Mouse (Mus musculus) liver, embryonic 16.5 days (tissue): ENCODE data around the gene Lrrc61. TPM values are rescaled to one million over a fixed set of nuclear protein-coding genes. Genes with fewer than 3 reads are reported as not detected.
A peak's percentile ranks its signal among the peaks of the same experiment; 100 is the strongest.

Experiments used
- ATAC-seq: fragments of 200-750 bp; cut with Nextera tagmentation; 2 replicates; pipeline ENCODE4 v1.8.0; 2017; ENCODE audit warnings: low read depth, mild to moderate bottlenecking, moderate number of reproducible peaks, moderate library complexity
- H3K27ac ChIP-seq: fragments of 300-500 bp; sonication (generic); 2 replicates; pipeline ENCODE4 v1.5.1; 2014; ENCODE audit warnings: mild to moderate bottlenecking, low read length
- H3K27me3 ChIP-seq: fragments of 300-500 bp; sonication (generic); 2 replicates; pipeline ENCODE4 v1.6.1; 2014; ENCODE audit warnings: low read depth, low read length, mixed read lengths; ENCODE audit not compliant: control insufficient read depth, insufficient read depth
- H3K36me3 ChIP-seq: fragments of 300-500 bp; sonication (generic); 2 replicates; pipeline ENCODE4 v1.6.1; 2014; ENCODE audit warnings: mild to moderate bottlenecking; ENCODE audit not compliant: control insufficient read depth, insufficient read depth
- H3K4me1 ChIP-seq: fragments of 300-500 bp; sonication (generic); 2 replicates; pipeline ENCODE4 v1.6.1; 2014; ENCODE audit warnings: low read depth, low read length, mixed read lengths; ENCODE audit not compliant: control insufficient read depth
- H3K4me2 ChIP-seq: fragments of 300-500 bp; sonication (generic); 2 replicates; pipeline ENCODE4 v1.6.1; 2014; ENCODE audit warnings: low read depth, low read length, mixed read lengths
- H3K4me3 ChIP-seq: fragments of 300-500 bp; sonication (generic); 2 replicates; pipeline ENCODE4 v1.5.1; 2014; ENCODE audit warnings: low read depth, mild to moderate bottlenecking, low read length
- H3K9ac ChIP-seq: fragments of 300-500 bp; sonication (generic); 2 replicates; pipeline ENCODE4 v1.6.1; 2014; ENCODE audit warnings: low read depth, low read length
- H3K9me3 ChIP-seq: fragments of 300-500 bp; sonication (generic); replicated peaks from 2 replicates; pipeline ENCODE4 v1.6.1; 2016; ENCODE audit warnings: low read length; ENCODE audit not compliant: control insufficient read depth
- WGBS: fragments of 180-500 bp; shearing (Covaris S2); extraction: QIAGEN DNeasy Blood & Tissue Kit; methylation state at CpG from one replicate; pipeline ENCODE4 v1.1.7; 2014; ENCODE audit not compliant: insufficient replicate concordance; 5-methylcytosine and 5-hydroxymethylcytosine counted together
- polyA plus RNA-seq: library from polyadenylated mRNA; unstranded; fragments of >200 nt; fragmentation: Nextera tagmentation; extraction: Ambion mirVana; gene quantifications from 2 replicates; pipeline ENCODE4 v1.2.1, GENCODE M21; 2015

The Lrrc61 gene
- polyA plus RNA-seq, 1 experiment from 2014 or later: 2.1 TPM

- no peak for ATAC-seq
- H3K9ac ChIP-seq: no peak overlapping the region
- no peaks in the 10 kb centered on the region for H3K27me3 ChIP-seq
- no peaks in the 10 kb centered on the region for H3K9me3 ChIP-seq
- no peaks in the 10 kb centered on the region for H3K4me1 ChIP-seq
- H3K4me3 ChIP-seq: no peak overlapping the region
- no peak overlapping the region for H3K4me2 ChIP-seq
- no peak overlapping the region for H3K27ac ChIP-seq
- H3K36me3 ChIP-seq: no peaks in the 10 kb centered on the region
- 64% methylated on average over 3 of the region's 3 CpGs for WGBS
These were observed 12.0 kb upstream of the Lrrc61 start for GRCm38 (mm10) chr6:48542631-48543030.

- ATAC-seq: no peak
- no peak overlapping the region for H3K27ac ChIP-seq
- no peaks in the 10 kb centered on the region for H3K4me1 ChIP-seq
- H3K9ac ChIP-seq: no peak overlapping the region
- H3K27me3 ChIP-seq: no peaks in the 10 kb centered on the region
- H3K4me3 ChIP-seq: no peak overlapping the region
- H3K4me2 ChIP-seq: no peak overlapping the region
- no peaks in the 10 kb centered on the region for H3K9me3 ChIP-seq
- H3K36me3 ChIP-seq: no peaks in the 10 kb centered on the region
- 55% methylated on average over 5 of the region's 5 CpGs for WGBS
These were observed 9.3 kb upstream of the Lrrc61 start for GRCm38 (mm10) chr6:48545251-48545650.

GRCm38 (mm10) chr6:48546271-48546670 lies 8.3 kb upstream of the Lrrc61 start:
- H3K4me3 ChIP-seq: no peak overlapping the region
- H3K27me3 ChIP-seq: no peaks in the 10 kb centered on the region
- 11% methylated on average over 1 of the region's 1 CpGs for WGBS
- H3K9ac ChIP-seq: no peak overlapping the region
- no peak for ATAC-seq
- no peak overlapping the region for H3K27ac ChIP-seq
- H3K9me3 ChIP-seq: no peaks in the 10 kb centered on the region
- no peak overlapping the region for H3K4me2 ChIP-seq
- no peaks in the 10 kb centered on the region for H3K4me1 ChIP-seq
- H3K36me3 ChIP-seq: no peaks in the 10 kb centered on the region

- no peak for ATAC-seq
- Histone ChIP-seq H3K9ac (no peak overlapping the region), H3K4me1 (no peaks in the 10 kb centered on the region), H3K4me3 (no peak overlapping the region), H3K4me2 (no peak overlapping the region), H3K27ac (no peak overlapping the region), H3K27me3 (no peaks in the 10 kb centered on the region), H3K9me3 (no peaks in the 10 kb centered on the region), H3K36me3 (no peaks in the 10 kb centered on the region)
- 55% methylated on average over 4 of the region's 4 CpGs for WGBS
These were observed 7.7 kb upstream of the Lrrc61 start for GRCm38 (mm10) chr6:48546858-48547257.

GRCm38 (mm10) chr6:48548314-48548713 lies 6.3 kb upstream of the Lrrc61 start:
- Histone ChIP-seq H3K4me3 (no peak overlapping the region), H3K4me2 (no peak overlapping the region), H3K27me3 (no peaks in the 10 kb centered on the region), H3K9me3 (no peaks in the 10 kb centered on the region), H3K9ac (no peak overlapping the region), H3K4me1 (no peaks in the 10 kb centered on the region), H3K36me3 (no peaks in the 10 kb centered on the region), H3K27ac (no peak overlapping the region)
- no peak for ATAC-seq
- WGBS: 59% methylated on average over 6 of the region's 6 CpGs

GRCm38 (mm10) chr6:48552918-48553317 lies 1.7 kb upstream of the Lrrc61 start:
- 43% methylated on average over 4 of the region's 4 CpGs for WGBS
- Histone ChIP-seq H3K9ac (no peak overlapping the region), H3K27ac (no peak overlapping the region), H3K36me3 (no peaks in the 10 kb centered on the region), H3K4me1 (no peaks in the 10 kb centered on the region), H3K9me3 (no peaks in the 10 kb centered on the region), H3K27me3 (no peaks in the 10 kb centered on the region), H3K4me2 (no peak overlapping the region), H3K4me3 (no peak overlapping the region)
- no peak for ATAC-seq

GRCm38 (mm10) chr6:48553819-48554218 lies 777 bp upstream of the Lrrc61 start:
- Histone ChIP-seq H3K36me3 (no peaks in the 10 kb centered on the region), H3K4me3 (no peak overlapping the region), H3K4me1 (no peaks in the 10 kb centered on the region), H3K9me3 (no peaks in the 10 kb centered on the region), H3K27me3 (no peaks in the 10 kb centered on the region), H3K27ac (peak overlapping the region; percentile 89; the same call in 1 of the 2 replicates), H3K9ac (no peak overlapping the region), H3K4me2 (peak overlapping the region; percentile 51; the same call in 1 of the 2 replicates)
- ATAC-seq: no peak
- 63% methylated on average over 4 of the region's 4 CpGs for WGBS

- Histone ChIP-seq H3K27ac (peak overlapping the region; percentile 89), H3K36me3 (no peaks in the 10 kb centered on the region), H3K27me3 (no peaks in the 10 kb centered on the region), H3K9me3 (no peaks in the 10 kb centered on the region), H3K4me3 (peak overlapping the region; percentile 58), H3K4me2 (peak overlapping the region; percentile 51), H3K4me1 (no peaks in the 10 kb centered on the region), H3K9ac (peak overlapping the region; percentile 3)
- WGBS: 23% methylated on average over 13 of the region's 14 CpGs
- peak; percentile 62; the same call in 1 of the 2 replicates for ATAC-seq
These were observed 701 bp downstream of the Lrrc61 start for GRCm38 (mm10) chr6:48555104-48555890.

GRCm38 (mm10) chr6:48555956-48556355 lies 1.4 kb downstream of the Lrrc61 start:
- H3K27me3 ChIP-seq: no peaks in the 10 kb centered on the region
- H3K9me3 ChIP-seq: no peaks in the 10 kb centered on the region
- H3K4me2 ChIP-seq: no peak overlapping the region
- no peak overlapping the region for H3K4me3 ChIP-seq
- no peak for ATAC-seq
- H3K9ac ChIP-seq: no peak overlapping the region
- H3K4me1 ChIP-seq: no peaks in the 10 kb centered on the region
- 65% methylated on average over 3 of the region's 3 CpGs for WGBS
- H3K27ac ChIP-seq: no peak overlapping the region
- H3K36me3 ChIP-seq: no peaks in the 10 kb centered on the region
